Mouse (Mus musculus): ENCODE measurements around the gene Ptpn6. TPM values are rescaled to one million over a fixed set of nuclear protein-coding genes. Genes with fewer than 3 reads are reported as not detected.
A peak's percentile ranks its signal among the peaks of the same experiment; 100 is the strongest.

Ptpn6 gene
- polyA plus RNA-seq, 1 experiment from 2014 or later = 9.2 TPM

DNA sequence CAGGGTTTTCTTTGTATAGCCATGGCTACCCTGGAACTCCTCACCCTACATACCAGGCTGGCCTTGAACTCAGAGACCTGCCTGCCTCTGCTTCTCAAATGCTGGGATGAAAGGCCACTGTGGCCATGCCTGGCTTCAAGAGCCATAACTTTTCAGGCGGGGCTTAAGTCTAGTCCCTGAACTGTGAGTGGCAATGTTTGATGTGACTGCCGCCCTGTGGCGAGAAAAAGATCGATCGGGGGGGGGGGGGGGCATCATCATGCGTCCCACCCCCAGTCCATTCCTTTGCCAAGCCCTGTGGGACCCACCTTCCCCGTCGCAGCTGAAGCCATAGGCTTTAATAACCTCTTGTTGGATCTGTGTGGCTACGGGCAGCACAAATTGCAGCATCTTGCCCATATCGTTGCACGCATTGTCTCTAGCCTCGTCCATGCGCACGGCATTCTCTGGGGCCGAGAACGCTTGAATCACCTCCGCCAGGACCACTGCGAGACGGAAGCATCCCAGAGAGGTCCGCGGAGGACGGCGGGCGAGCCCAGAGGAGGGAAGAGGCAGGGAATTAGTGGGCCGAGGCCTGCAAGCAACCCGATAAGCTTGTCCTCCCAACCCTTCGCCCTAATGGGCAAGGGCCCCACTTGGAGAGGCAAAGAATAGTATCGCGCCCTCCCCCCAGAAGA, 1.8 kb upstream of the Ptpn6 start:
- peak overlapping the region; percentile 78 for H3K4me2 ChIP-seq
- H3K4me1 ChIP-seq = peaks cover 37% of the 10 kb centered on the region
- peaks cover 36% of the 10 kb centered on the region for H3K36me3 ChIP-seq
- no peaks in the 10 kb centered on the region for H3K9me3 ChIP-seq
- no peaks in the 10 kb centered on the region for H3K27me3 ChIP-seq
- WGBS = under 1% methylated on average over 29 of the region's 29 CpGs
- H3K4me3 ChIP-seq = peak overlapping the region; percentile 65
- peak overlapping the region; percentile 99 for H3K27ac ChIP-seq
- ATAC-seq (ENCODE audit: insufficient number of reproducible peaks, insufficient read depth, low FRiP score, low TSS enrichment, low read depth) = peak; percentile 8; the same call in 1 of the 2 replicates
- peak overlapping the region; percentile 92 for H3K9ac ChIP-seq

DNA sequence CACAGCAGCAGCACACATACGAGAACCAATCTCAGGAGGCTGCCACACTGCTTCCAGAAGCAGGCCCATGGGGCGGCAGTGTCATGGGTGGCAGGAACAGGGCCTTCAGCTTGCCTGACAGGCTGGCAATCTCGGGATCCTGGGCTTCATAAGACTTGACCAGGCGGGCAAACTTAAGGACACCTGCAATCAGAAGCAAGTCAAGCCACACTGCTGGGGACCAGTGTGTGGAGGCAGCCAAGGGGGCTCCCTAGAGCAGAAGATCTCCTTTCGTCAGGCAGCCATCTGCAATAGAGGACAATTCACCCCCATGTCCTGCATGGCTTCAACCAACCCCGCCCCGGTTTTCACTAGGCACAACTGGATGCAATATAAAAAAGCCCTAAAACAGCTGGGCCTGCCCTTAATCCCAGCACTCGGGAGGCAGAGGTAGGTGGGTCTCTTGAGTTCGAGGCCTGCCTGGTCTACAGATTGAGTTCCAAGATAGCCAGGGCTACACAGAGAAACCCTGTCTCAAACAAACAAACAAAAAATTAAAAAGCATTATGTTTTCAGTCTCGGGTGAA, 800 bp upstream of the Ptpn6 start:
- Histone ChIP-seq H3K4me2 (peak overlapping the region; percentile 78; the same call in 1 of the 2 replicates), H3K9ac (peak overlapping the region; percentile 51; the same call in 1 of the 2 replicates), H3K36me3 (peaks cover 27% of the 10 kb centered on the region), H3K27me3 (no peaks in the 10 kb centered on the region), H3K4me3 (no peak overlapping the region), H3K9me3 (no peaks in the 10 kb centered on the region), H3K4me1 (peaks cover 28% of the 10 kb centered on the region), H3K27ac (peak overlapping the region; percentile 55; the same call in 1 of the 2 replicates)
- no peak for ATAC-seq (ENCODE audit: insufficient number of reproducible peaks, insufficient read depth, low FRiP score, low TSS enrichment, low read depth)
- 83% methylated on average over 10 of the region's 10 CpGs for WGBS

DNA sequence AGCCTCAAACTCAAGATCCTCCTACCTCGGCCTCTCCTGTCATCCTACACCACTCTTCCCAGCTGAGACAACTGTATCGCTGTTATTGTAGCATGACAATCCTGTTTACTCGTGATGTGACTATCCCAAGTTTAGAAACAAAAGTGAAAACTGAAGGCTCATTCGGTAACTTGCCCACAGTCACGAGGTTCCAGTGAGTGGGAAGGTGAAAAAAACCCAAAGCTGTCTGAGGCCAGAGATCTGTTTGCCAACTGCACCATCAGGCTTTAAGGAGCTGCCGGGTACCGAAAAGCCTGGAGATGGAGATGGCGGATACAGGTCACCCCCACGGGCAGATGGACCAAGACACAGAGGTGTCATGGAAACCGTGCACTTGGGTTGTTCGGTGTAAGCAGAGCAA, 1.5 kb downstream of the Ptpn6 start:
- no peak overlapping the region for H3K4me3 ChIP-seq
- H3K36me3 ChIP-seq = peaks cover 9% of the 10 kb centered on the region
- no peak overlapping the region for H3K4me2 ChIP-seq
- no peak for ATAC-seq (ENCODE audit: insufficient number of reproducible peaks, insufficient read depth, low FRiP score, low TSS enrichment, low read depth)
- H3K9me3 ChIP-seq = no peaks in the 10 kb centered on the region
- H3K27me3 ChIP-seq = no peaks in the 10 kb centered on the region
- no peak overlapping the region for H3K9ac ChIP-seq
- no peak overlapping the region for H3K27ac ChIP-seq
- H3K4me1 ChIP-seq = peaks cover 36% of the 10 kb centered on the region
- 86% methylated on average over 11 of the region's 11 CpGs for WGBS

DNA sequence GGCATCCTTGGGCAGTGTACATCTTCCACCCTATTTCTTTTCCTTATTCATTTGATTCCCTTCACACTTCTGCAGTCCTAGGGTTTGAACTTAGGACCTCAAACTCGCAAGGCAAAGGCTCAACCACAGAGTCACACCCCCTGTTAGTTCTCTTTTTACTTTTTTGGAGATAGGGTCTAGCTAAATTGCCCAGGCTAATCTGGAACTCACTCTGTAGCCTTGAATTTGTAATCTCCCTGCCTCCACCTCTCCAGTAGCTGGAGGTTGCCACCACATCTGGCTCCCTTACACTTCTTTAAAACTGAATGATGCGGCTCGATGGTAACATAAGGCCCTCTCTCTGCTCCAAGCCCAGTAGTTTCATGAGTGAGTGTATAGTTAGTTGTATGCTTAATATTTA, 4.1 kb downstream of the Ptpn6 start:
- H3K36me3 ChIP-seq = peaks cover 9% of the 10 kb centered on the region
- no peaks in the 10 kb centered on the region for H3K27me3 ChIP-seq
- no peak overlapping the region for H3K4me2 ChIP-seq
- 86% methylated on average over 3 of the region's 3 CpGs for WGBS
- H3K9ac ChIP-seq = no peak overlapping the region
- no peaks in the 10 kb centered on the region for H3K9me3 ChIP-seq
- H3K27ac ChIP-seq = no peak overlapping the region
- H3K4me3 ChIP-seq = no peak overlapping the region
- no peak for ATAC-seq (ENCODE audit: insufficient number of reproducible peaks, insufficient read depth, low FRiP score, low TSS enrichment, low read depth)
- H3K4me1 ChIP-seq = peaks cover 22% of the 10 kb centered on the region

DNA sequence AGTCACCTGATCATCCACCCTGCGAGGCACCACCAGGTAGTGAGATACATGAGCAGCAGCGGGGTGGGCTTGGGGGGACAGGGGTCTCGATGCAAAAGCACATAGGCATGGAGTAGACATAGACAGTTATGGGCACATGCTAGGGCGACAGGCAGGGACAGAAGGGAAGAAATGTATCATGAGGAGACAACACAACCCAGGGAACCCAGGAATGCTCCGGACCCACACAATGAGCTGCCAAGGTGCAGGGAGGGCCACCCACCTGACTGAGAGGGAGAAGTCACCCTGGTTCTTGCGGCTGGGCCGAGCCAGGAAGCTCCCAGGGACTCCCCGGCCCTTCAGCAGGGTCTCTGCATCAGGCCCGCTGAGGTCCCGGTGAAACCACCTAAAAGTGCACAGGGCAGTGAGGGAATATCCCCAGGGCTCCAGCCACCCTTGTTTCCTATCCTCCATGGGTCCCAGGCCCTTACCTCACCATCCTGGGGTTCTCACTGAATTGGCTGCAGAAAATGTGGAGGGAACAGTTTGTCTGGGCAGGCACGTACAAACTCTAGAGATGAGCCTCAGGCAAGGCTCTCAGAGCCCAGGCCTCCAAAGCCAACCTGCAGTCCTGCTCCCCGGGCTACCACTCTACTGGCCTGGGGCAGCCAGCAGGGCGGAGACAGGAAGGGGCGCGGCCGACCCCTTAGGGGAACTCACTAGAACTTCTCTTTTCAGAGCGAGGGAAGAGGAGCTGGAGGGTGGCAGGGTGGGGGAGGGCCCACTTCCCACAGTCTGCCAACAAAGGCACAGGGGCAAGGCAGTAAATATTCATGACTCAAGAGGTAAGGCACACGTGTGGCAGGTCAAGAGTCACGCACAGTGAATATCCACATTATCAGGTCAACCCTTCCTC, 5.8 kb downstream of the Ptpn6 start:
- Histone ChIP-seq H3K4me3 (no peak overlapping the region), H3K36me3 (no peaks in the 10 kb centered on the region), H3K4me1 (peaks cover 9% of the 10 kb centered on the region), H3K9me3 (no peaks in the 10 kb centered on the region), H3K27ac (no peak overlapping the region), H3K4me2 (no peak overlapping the region; the same call in 1 of the 2 replicates), H3K9ac (peak overlapping the region; percentile 59; the same call in 1 of the 2 replicates), H3K27me3 (no peaks in the 10 kb centered on the region)
- no peak for ATAC-seq (ENCODE audit: insufficient number of reproducible peaks, insufficient read depth, low FRiP score, low TSS enrichment, low read depth)
- 51% methylated on average over 19 of the region's 19 CpGs for WGBS

DNA sequence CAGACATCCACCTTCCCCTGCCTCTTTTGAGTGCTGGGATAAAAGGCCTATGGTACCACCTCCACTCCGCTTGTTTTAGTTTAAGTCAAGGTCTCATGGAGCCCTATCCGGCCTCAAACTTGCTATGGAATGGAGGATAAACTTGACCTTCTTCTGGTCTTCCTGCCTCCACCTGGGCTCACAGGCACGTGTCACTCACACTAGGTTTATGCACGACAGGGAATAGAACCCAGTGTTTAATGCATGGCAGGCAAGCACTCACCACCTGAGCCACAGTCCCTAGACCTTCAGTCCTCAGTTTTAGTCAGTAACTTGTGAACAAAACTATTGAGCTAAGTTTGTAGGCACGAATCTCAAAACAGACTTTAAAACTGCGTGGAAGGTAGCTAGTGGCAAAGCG, 7.5 kb downstream of the Ptpn6 start:
- Histone ChIP-seq H3K36me3 (no peaks in the 10 kb centered on the region), H3K27ac (no peak overlapping the region), H3K4me1 (peaks cover 9% of the 10 kb centered on the region), H3K4me3 (no peak overlapping the region), H3K27me3 (no peaks in the 10 kb centered on the region), H3K9me3 (no peaks in the 10 kb centered on the region), H3K9ac (no peak overlapping the region), H3K4me2 (no peak overlapping the region)
- no peak for ATAC-seq (ENCODE audit: insufficient number of reproducible peaks, insufficient read depth, low FRiP score, low TSS enrichment, low read depth)
- WGBS = 86% methylated on average over 7 of the region's 7 CpGs

DNA sequence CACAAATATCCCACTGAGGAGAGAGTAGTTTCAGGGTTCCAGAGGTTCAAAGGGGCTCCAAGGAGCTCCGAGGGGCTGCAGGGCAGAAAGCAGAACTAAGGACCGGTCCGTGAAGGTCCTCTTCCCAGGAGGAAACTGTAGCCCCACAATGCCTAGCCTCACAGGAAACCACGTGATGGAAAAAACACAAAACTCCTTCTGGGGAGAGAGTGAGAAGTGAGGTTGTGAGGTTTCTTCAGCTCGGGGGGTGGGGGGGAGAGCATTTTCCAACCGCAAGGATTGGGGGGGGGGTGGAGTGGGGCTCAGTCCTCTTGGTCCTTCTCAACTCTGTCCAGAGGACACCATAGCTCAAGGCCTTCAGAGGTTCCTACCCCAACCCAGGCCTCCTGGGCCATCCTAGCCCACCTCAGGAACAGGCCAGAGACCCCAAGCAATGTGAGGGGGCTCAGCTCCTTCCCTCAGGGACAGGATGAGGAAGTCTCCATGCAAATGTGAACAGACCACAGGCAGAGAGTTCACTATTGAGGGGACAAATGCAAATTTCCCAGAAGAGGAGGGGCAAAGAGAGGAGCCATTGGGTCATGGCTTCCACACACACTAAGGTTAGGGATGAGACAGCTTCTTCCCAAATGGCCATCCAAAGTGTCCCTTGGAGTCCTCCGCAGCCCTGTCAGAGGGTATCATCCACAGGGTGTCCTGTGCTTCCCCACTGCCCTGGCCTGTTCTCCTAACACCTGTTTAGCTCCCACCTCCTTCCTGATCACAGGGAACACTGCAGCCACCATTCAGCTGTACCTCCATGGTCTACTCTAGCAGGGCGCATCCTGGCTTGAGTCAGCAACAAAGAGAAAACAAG, 8.4 kb downstream of the Ptpn6 start:
- Histone ChIP-seq H3K36me3 (no peaks in the 10 kb centered on the region), H3K9me3 (no peaks in the 10 kb centered on the region), H3K4me2 (no peak overlapping the region), H3K9ac (no peak overlapping the region), H3K4me3 (no peak overlapping the region), H3K27ac (no peak overlapping the region), H3K4me1 (peaks cover 9% of the 10 kb centered on the region), H3K27me3 (no peaks in the 10 kb centered on the region)
- no peak for ATAC-seq (ENCODE audit: insufficient number of reproducible peaks, insufficient read depth, low FRiP score, low TSS enrichment, low read depth)
- 79% methylated on average over 8 of the region's 8 CpGs for WGBS

DNA sequence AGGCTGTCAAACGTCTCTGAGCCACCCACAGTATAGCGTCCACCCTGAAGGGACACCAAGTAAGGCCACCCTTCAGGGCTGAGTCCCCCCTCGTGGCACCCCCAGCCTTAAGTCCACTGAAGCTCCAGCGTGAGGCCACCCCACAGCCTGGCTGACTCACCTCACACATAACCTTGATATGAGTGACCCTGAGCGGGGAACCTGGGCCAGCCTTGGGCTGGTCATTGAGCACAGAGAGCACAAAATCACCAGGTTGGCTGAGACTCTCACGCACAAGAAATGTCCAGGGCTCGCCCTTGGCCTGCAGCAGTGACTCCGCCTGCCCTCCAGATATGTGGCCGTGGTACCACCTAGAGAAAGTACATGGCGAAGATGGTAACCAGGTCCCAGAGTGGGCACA, 9.9 kb downstream of the Ptpn6 start:
- no peaks in the 10 kb centered on the region for H3K9me3 ChIP-seq
- ATAC-seq (ENCODE audit: insufficient number of reproducible peaks, insufficient read depth, low FRiP score, low TSS enrichment, low read depth) = no peak
- peaks cover 9% of the 10 kb centered on the region for H3K4me1 ChIP-seq
- no peak overlapping the region for H3K9ac ChIP-seq
- no peaks in the 10 kb centered on the region for H3K27me3 ChIP-seq
- no peak overlapping the region for H3K27ac ChIP-seq
- no peak overlapping the region for H3K4me3 ChIP-seq
- H3K4me2 ChIP-seq = no peak overlapping the region
- H3K36me3 ChIP-seq = no peaks in the 10 kb centered on the region
- 92% methylated on average over 10 of the region's 10 CpGs for WGBS

DNA sequence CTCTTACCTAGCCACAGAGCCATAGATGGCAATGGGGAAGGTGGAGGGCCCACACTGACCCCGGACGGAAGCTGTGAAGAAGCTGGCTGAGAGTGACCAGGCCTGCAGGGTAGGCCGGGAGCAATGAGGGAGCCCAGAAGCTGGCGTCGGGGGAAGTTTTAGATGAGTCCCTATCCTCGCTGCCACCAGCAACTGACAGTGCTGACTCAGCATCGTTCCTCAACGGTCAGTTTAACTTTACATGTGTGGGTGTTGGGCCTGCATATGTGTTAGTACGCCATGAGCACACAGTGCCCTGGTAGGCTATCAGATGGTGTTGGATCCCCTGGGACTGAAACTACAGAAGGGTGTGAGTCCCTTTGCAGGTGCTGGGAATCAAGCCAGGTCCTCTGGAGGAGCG, 14.0 kb downstream of the Ptpn6 start:
- no peak for ATAC-seq (ENCODE audit: insufficient number of reproducible peaks, insufficient read depth, low FRiP score, low TSS enrichment, low read depth)
- Histone ChIP-seq H3K36me3 (no peaks in the 10 kb centered on the region), H3K4me3 (no peak overlapping the region), H3K27ac (no peak overlapping the region), H3K4me1 (0 out of 2 replicates have a peak, but pooled peaks cover 7% of the 10 kb centered on the region), H3K9me3 (no peaks in the 10 kb centered on the region), H3K27me3 (no peaks in the 10 kb centered on the region), H3K9ac (no peak overlapping the region), H3K4me2 (no peak overlapping the region)
- 82% methylated on average over 10 of the region's 10 CpGs for WGBS

DNA sequence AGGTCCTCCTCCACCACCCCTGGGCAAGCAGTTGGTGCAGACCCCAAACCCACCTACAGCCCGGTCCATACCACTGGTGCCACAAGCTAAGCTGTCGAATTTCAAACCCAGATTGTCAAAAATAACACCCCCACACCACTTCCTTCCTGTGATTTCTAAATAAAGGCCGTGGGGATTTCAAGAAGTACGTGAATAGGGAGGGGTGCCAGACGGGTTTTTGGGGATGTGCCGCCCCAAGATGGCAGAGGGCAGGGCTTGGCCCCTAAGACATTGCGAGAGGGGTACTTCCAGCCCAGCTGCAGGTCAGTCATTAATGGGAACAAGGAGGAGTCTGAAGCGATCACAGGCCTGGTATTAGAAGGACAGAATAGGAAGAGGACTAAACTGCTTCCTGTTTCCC, 15.0 kb downstream of the Ptpn6 start:
- H3K4me2 ChIP-seq = no peak overlapping the region
- no peaks in the 10 kb centered on the region for H3K9me3 ChIP-seq
- no peak overlapping the region for H3K9ac ChIP-seq
- no peak for ATAC-seq (ENCODE audit: insufficient number of reproducible peaks, insufficient read depth, low FRiP score, low TSS enrichment, low read depth)
- H3K4me3 ChIP-seq = no peak overlapping the region
- no peak overlapping the region for H3K27ac ChIP-seq
- 76% methylated on average over 8 of the region's 8 CpGs for WGBS
- H3K36me3 ChIP-seq = no peaks in the 10 kb centered on the region
- no peaks in the 10 kb centered on the region for H3K27me3 ChIP-seq
- 0 out of 2 replicates have a peak, but pooled peaks cover 7% of the 10 kb centered on the region for H3K4me1 ChIP-seq

DNA sequence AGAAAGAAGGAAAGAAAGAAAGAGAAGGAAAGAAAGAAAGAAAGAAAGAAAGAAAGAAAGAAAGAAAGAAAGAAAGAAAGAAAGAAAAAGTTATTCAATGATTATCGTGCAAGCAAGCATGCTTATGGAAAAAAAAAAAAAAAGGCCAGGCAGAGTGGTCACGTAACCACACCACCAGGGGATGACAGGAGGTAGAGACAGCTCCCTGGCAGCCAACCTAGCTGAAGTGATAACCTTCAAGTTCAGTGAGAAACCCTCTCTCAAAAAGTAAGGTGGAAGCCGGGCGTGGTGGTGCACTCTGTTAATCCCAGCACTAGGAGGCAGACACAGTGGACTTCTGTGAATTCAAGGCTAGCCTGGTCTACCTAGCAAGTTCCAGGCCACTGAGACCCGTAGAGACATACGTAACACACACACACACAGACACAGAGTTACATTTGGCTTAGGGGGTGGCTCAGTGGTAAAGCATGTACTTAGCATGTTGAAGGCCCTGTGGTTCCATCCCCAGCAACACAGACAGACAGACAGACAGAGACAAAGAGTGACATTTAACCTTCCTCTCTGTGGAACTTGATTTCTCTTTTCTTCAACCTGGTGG, 15.5 kb downstream of the Ptpn6 start:
- H3K27ac ChIP-seq = no peak overlapping the region
- H3K4me2 ChIP-seq = no peak overlapping the region
- H3K9me3 ChIP-seq = no peaks in the 10 kb centered on the region
- 0 out of 2 replicates have a peak, but pooled peaks cover 7% of the 10 kb centered on the region for H3K4me1 ChIP-seq
- H3K27me3 ChIP-seq = no peaks in the 10 kb centered on the region
- H3K4me3 ChIP-seq = no peak overlapping the region
- H3K9ac ChIP-seq = no peak overlapping the region
- no peaks in the 10 kb centered on the region for H3K36me3 ChIP-seq
- WGBS = 86% methylated on average over 6 of the region's 6 CpGs
- no peak for ATAC-seq (ENCODE audit: insufficient number of reproducible peaks, insufficient read depth, low FRiP score, low TSS enrichment, low read depth)

Measured in embryonic facial prominence, embryonic 13.5 days (tissue).